Mouse (Mus musculus): ENCODE results near the gene Il10ra. TPM values are rescaled to one million over a fixed set of nuclear protein-coding genes. Genes with fewer than 3 reads are reported as not detected.

Gene Il10ra
- polyA plus RNA-seq, 1 experiment, result 4.5 TPM

DNA sequence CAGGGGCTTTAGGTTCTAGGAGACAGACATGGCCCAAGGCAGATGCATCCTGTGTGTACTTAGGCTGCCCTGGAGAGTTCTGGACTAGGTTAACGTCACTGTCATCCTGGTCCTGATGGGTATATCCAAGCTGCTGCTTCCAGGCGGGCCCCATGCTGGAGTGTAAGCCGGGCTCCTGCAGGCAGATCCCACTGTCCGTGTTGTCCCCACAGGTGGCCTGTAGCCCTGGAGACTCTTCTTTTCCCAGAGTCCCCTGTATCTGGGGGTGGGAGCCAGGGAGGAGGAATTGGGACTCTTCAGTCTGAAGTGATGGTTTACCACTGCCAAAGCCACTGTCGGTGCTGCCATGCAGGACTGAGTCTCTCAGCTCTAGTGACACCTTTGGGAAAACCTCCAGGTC, 13.0 kb downstream of the Il10ra start:
- H3K4me1 ChIP-seq (ENCODE audit: control insufficient read depth, insufficient read depth, low read length), result peaks cover 15% of the 10 kb centered on the region
- TF ChIP-seq POLR2A (IDR thresholded peaks at IDR 0.05; ENCODE audit: borderline replicate concordance, insufficient read depth, low read length), result no peak
- TF ChIP-seq CTCF (IDR thresholded peaks at IDR 0.05; ENCODE audit: borderline replicate concordance, insufficient read depth, low read depth, low read length), result no peak
- DNase-seq, result no peak
- H3K27ac ChIP-seq (ENCODE audit: insufficient read depth, low read length), result no peak overlapping the region
- H3K27me3 ChIP-seq (ENCODE audit: control insufficient read depth, insufficient read depth, low read length), result no peaks in the 10 kb centered on the region
- no peak overlapping the region for H3K4me3 ChIP-seq (replicated peaks; ENCODE audit: insufficient read depth, low read depth, low read length)
- 72% methylated on average over 5 of the region's 5 CpGs for WGBS

DNA sequence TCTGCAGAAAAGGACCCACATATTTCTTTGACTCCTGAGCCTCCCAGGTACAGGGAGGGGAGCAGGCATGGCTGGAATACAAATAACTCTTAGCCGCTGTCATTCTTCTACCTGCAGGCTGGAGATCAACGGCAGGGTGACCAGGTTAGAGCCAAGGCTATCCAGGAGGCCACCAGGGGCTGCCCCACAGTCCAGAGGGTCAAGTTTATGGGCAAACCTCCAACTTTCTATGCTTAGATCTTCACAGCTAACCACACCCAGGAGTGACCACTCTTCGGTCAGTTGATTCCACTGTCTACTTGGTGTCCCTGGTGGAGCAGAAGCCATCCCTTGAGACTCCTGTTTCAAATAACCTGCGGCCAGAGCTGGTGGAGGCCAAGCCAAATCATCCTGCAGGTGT, 13.5 kb downstream of the Il10ra start:
- H3K27ac ChIP-seq (ENCODE audit: insufficient read depth, low read length), result no peak overlapping the region
- peaks cover 15% of the 10 kb centered on the region for H3K4me1 ChIP-seq (ENCODE audit: control insufficient read depth, insufficient read depth, low read length)
- no peaks in the 10 kb centered on the region for H3K27me3 ChIP-seq (ENCODE audit: control insufficient read depth, insufficient read depth, low read length)
- H3K4me3 ChIP-seq (replicated peaks; ENCODE audit: insufficient read depth, low read depth, low read length), result no peak overlapping the region
- TF ChIP-seq CTCF (IDR thresholded peaks at IDR 0.05; ENCODE audit: borderline replicate concordance, insufficient read depth, low read depth, low read length) (no peak), POLR2A (IDR thresholded peaks at IDR 0.05; ENCODE audit: borderline replicate concordance, insufficient read depth, low read length) (no peak)
- DNase-seq, result no peak
- 93% methylated on average over 4 of the region's 4 CpGs for WGBS

GRCm38 (mm10) chr9:45254605-45255004, 14.3 kb downstream of the Il10ra start:
- no peak overlapping the region for H3K27ac ChIP-seq (ENCODE audit: insufficient read depth, low read length)
- H3K27me3 ChIP-seq (ENCODE audit: control insufficient read depth, insufficient read depth, low read length), result no peaks in the 10 kb centered on the region
- TF ChIP-seq POLR2A (IDR thresholded peaks at IDR 0.05; ENCODE audit: borderline replicate concordance, insufficient read depth, low read length) (no peak), CTCF (IDR thresholded peaks at IDR 0.05; ENCODE audit: borderline replicate concordance, insufficient read depth, low read depth, low read length) (no peak)
- peak in 1 of 2 experiments; percentile 29 for DNase-seq
- no peak overlapping the region for H3K4me3 ChIP-seq (replicated peaks; ENCODE audit: insufficient read depth, low read depth, low read length)
- peaks cover 15% of the 10 kb centered on the region for H3K4me1 ChIP-seq (ENCODE audit: control insufficient read depth, insufficient read depth, low read length)
- 21% methylated on average over 4 of the region's 4 CpGs for WGBS

GRCm38 (mm10) chr9:45254021-45254420, 14.9 kb downstream of the Il10ra start:
- Histone ChIP-seq H3K4me3 (replicated peaks; ENCODE audit: insufficient read depth, low read depth, low read length) (no peak overlapping the region), H3K27ac (ENCODE audit: insufficient read depth, low read length) (no peak overlapping the region), H3K27me3 (ENCODE audit: control insufficient read depth, insufficient read depth, low read length) (no peaks in the 10 kb centered on the region), H3K4me1 (ENCODE audit: control insufficient read depth, insufficient read depth, low read length) (peaks cover 15% of the 10 kb centered on the region)
- TF ChIP-seq POLR2A (IDR thresholded peaks at IDR 0.05; ENCODE audit: borderline replicate concordance, insufficient read depth, low read length) (no peak), CTCF (IDR thresholded peaks at IDR 0.05; ENCODE audit: borderline replicate concordance, insufficient read depth, low read depth, low read length) (no peak)
- 64% methylated on average over 6 of the region's 6 CpGs for whole genome bisulfite sequencing
- DNase-seq, result no peak

DNA sequence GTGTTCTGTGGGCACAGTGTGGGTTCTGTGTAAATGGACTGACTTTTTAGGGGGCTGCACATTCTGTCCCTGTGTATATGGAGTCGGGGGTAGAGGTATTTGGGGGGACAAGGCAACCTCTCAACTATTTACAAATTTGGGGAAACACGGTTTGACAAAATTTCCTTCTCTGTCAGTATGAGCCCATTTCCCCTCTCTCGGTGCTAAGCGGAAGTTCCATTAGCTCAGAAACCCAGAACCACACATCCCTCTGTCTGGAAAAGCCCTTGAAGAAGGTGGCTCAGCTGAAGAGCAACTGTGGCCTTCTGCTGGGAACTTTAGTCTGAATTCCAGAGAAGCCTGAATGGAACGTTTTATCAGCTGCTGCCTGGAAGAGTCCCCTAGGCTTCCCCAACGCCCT, 16.6 kb downstream of the Il10ra start:
- Histone ChIP-seq H3K27ac (ENCODE audit: insufficient read depth, low read length) (no peak overlapping the region), H3K4me3 (replicated peaks; ENCODE audit: insufficient read depth, low read depth, low read length) (no peak overlapping the region), H3K4me1 (ENCODE audit: control insufficient read depth, insufficient read depth, low read length) (peaks cover 15% of the 10 kb centered on the region), H3K27me3 (ENCODE audit: control insufficient read depth, insufficient read depth, low read length) (no peaks in the 10 kb centered on the region)
- TF ChIP-seq POLR2A (IDR thresholded peaks at IDR 0.05; ENCODE audit: borderline replicate concordance, insufficient read depth, low read length), result no peak
- no peak for TF ChIP-seq CTCF (IDR thresholded peaks at IDR 0.05; ENCODE audit: borderline replicate concordance, insufficient read depth, low read depth, low read length)
- 88% methylated on average over 6 of the region's 6 CpGs for WGBS
- DNase-seq, result no peak

- H3K4me3 ChIP-seq (replicated peaks; ENCODE audit: insufficient read depth, low read depth, low read length), result no peak overlapping the region
- no peak for DNase-seq
- WGBS, result 90% methylated on average over 4 of the region's 4 CpGs
- no peak overlapping the region for H3K27ac ChIP-seq (ENCODE audit: insufficient read depth, low read length)
- TF ChIP-seq POLR2A (IDR thresholded peaks at IDR 0.05; ENCODE audit: borderline replicate concordance, insufficient read depth, low read length) (no peak), CTCF (IDR thresholded peaks at IDR 0.05; ENCODE audit: borderline replicate concordance, insufficient read depth, low read depth, low read length) (no peak)
- H3K27me3 ChIP-seq (ENCODE audit: control insufficient read depth, insufficient read depth, low read length), result no peaks in the 10 kb centered on the region
- H3K4me1 ChIP-seq (ENCODE audit: control insufficient read depth, insufficient read depth, low read length), result peaks cover 15% of the 10 kb centered on the region
Measured at GRCm38 (mm10) chr9:45251990-45252389, 17.0 kb downstream of the Il10ra start.

- DNase-seq, result no peak
- Histone ChIP-seq H3K4me1 (ENCODE audit: control insufficient read depth, insufficient read depth, low read length) (peaks cover 15% of the 10 kb centered on the region), H3K4me3 (replicated peaks; ENCODE audit: insufficient read depth, low read depth, low read length) (no peak overlapping the region), H3K27me3 (ENCODE audit: control insufficient read depth, insufficient read depth, low read length) (no peaks in the 10 kb centered on the region), H3K27ac (ENCODE audit: insufficient read depth, low read length) (no peak overlapping the region)
- no peak for TF ChIP-seq POLR2A (IDR thresholded peaks at IDR 0.05; ENCODE audit: borderline replicate concordance, insufficient read depth, low read length)
- WGBS, result 89% methylated on average over 3 of the region's 3 CpGs
Measured at GRCm38 (mm10) chr9:45251281-45251680, 17.7 kb downstream of the Il10ra start.

DNA sequence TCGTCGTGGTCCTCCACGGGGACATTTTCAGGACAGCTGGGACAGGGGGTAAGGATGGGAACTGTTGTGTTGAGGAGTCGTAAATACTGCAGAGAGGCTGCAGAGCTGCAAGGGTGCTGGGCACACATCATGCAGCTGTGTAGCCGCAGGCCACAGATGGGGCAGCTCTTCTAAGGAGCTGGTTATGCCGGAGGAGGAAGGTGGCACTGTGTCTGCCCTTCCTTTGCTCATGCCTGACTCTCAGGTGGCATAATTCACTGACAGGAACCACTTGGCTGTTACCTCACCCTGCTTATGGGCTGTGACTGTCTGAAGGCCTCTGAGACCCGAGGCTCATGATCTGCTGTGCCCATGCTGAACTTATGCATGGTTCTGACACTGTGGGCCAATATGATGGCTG, 18.6 kb downstream of the Il10ra start:
- no peak overlapping the region for H3K4me3 ChIP-seq (replicated peaks; ENCODE audit: insufficient read depth, low read depth, low read length)
- no peaks in the 10 kb centered on the region for H3K27me3 ChIP-seq (ENCODE audit: control insufficient read depth, insufficient read depth, low read length)
- WGBS, result 86% methylated on average over 7 of the region's 7 CpGs
- TF ChIP-seq CTCF (IDR thresholded peaks at IDR 0.05; ENCODE audit: borderline replicate concordance, insufficient read depth, low read depth, low read length) (no peak), POLR2A (IDR thresholded peaks at IDR 0.05; ENCODE audit: borderline replicate concordance, insufficient read depth, low read length) (no peak)
- no peak for DNase-seq
- peaks cover 11% of the 10 kb centered on the region for H3K4me1 ChIP-seq (ENCODE audit: control insufficient read depth, insufficient read depth, low read length)
- H3K27ac ChIP-seq (ENCODE audit: insufficient read depth, low read length), result no peak overlapping the region
